42 mouse cellular contexts compared by ENCODE assay signal in the genomic region with DNA sequence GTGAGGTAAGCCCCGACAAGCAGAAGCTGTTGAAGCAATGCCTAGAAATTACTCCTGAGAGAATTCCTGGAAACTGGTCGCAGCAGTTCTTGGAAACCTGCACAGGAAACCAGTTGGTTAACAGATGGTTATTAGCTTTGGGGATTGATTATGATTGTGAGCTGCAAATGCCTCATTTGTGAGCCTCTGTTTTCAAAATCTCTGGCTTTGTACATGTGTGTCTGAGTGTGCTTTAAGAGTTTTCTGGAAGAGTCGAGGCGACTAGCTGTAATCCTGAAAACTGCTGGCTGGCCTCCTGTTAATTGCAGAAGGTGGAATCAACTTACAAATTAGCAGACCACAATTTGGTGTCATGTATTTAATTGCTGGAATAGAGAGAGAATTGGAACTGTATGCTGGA. TPM values are rescaled to one million over a fixed set of nuclear protein-coding genes. Genes with fewer than 3 reads are reported as not detected.
DNase-seq lines count a peak whose midpoint lies in the region; ATAC-seq and TF ChIP-seq lines count a peak whose summit lies in the region.
"Had no signal": no experiment of that assay in that cellular context is flagged by ENCODE, and none has a peak within 500 bp of the region (broad histone marks: within the 10 kb centered on the region; RNA-seq: fewer than 3 reads in every experiment).

No protein-coding gene starts in this region.

- no peak for ATAC-seq in embryonic facial prominence, embryonic 14.5 days (ENCODE audit: low read depth)
- ATAC-seq in forebrain, postnatal 0 days = no peak
- ATAC-seq in megakaryocyte progenitor cell, adult 5-6 weeks (replicated peaks; ENCODE audit: poor library complexity) = no peak
- ATAC-seq: intestine, embryonic 16.5 days; midbrain, embryonic 16.5 days; Patski had no signal

- 41% methylated on average over 4 of the region's 4 CpGs for WGBS in embryonic facial prominence, embryonic 14.5 days
- 61% methylated on average over 4 of the region's 4 CpGs for WGBS in embryonic facial prominence, embryonic 10.5 days
- 40% methylated on average over 4 of the region's 4 CpGs for WGBS in forebrain, postnatal 0 days

- H3K4me2 ChIP-seq in embryonic facial prominence, embryonic 14.5 days (ENCODE audit: low read depth, low read length) = no peak overlapping the region
- H3K4me2 ChIP-seq in forebrain, postnatal 0 days (ENCODE audit: low read depth) = no peak overlapping the region
- H3K4me2 ChIP-seq: embryonic facial prominence, embryonic 15.5 days; heart, embryonic 12.5 days; hindbrain, embryonic 13.5 days; limb, embryonic 13.5 days; liver, embryonic 11.5 days; lung, embryonic 15.5 days; midbrain, embryonic 11.5 days had no signal

- no peaks in the 10 kb centered on the region for H3K27me3 ChIP-seq in embryonic facial prominence, embryonic 14.5 days (replicated peaks; ENCODE audit: control insufficient read depth, insufficient read depth, low read length)
- H3K27me3 ChIP-seq in embryonic facial prominence, embryonic 10.5 days (replicated peaks; ENCODE audit: low read depth, poor library complexity, severe bottlenecking) = no peaks in the 10 kb centered on the region
- H3K27me3 ChIP-seq in forebrain, postnatal 0 days (ENCODE audit: insufficient read depth, low read length) = no peaks in the 10 kb centered on the region
- H3K27me3 ChIP-seq: embryonic facial prominence, embryonic 15.5 days; heart, embryonic 12.5 days; hindbrain, embryonic 13.5 days; limb, embryonic 13.5 days; lung, embryonic 15.5 days had no signal

- H3K9me3 ChIP-seq in embryonic facial prominence, embryonic 14.5 days (ENCODE audit: control insufficient read depth, low read length) = no peaks in the 10 kb centered on the region
- no peaks in the 10 kb centered on the region for H3K9me3 ChIP-seq in embryonic facial prominence, embryonic 10.5 days
- no peaks in the 10 kb centered on the region for H3K9me3 ChIP-seq in forebrain, postnatal 0 days (ENCODE audit: low read length)
- H3K9me3 ChIP-seq: embryonic facial prominence, embryonic 15.5 days; heart, embryonic 12.5 days; hindbrain, embryonic 13.5 days; limb, embryonic 13.5 days; lung, embryonic 15.5 days had no signal

- peak; percentile 9 for DNase-seq in embryonic facial prominence, embryonic 14.5 days (ENCODE audit: low spot score)
- DNase-seq in embryonic facial prominence, embryonic 10.5 days (ENCODE audit: low spot score) = no peak
- DNase-seq in brain, adult 2 months (ENCODE audit: low read depth, low spot score) = peak; percentile 3
- DNase-seq in forebrain, postnatal 0 days = peak; percentile 26
- DNase-seq in layer of hippocampus, postnatal 14 days (ENCODE audit: low spot score in 2 of 2) = peak; percentile 24 to 76
- DNase-seq in frontal cortex, postnatal 36 days (ENCODE audit: low spot score in 2 of 2) = no peak
- DNase-seq: adrenal gland, postnatal 14 days; cerebellum, adult 2 months; heart, adult 2 months; heart, postnatal 4 days; kidney, adult 9 months; kidney, postnatal 10 days; right cerebral cortex, adult 18-20 months; right cerebral cortex, postnatal 4 days; thymus, adult 18-20 months; thymus, postnatal 25 days had no signal

- no peaks in the 10 kb centered on the region for H3K4me1 ChIP-seq in embryonic facial prominence, embryonic 14.5 days (ENCODE audit: control insufficient read depth, insufficient read depth, low read length)
- H3K4me1 ChIP-seq in embryonic facial prominence, embryonic 10.5 days = no peaks in the 10 kb centered on the region
- H3K4me1 ChIP-seq in forebrain, postnatal 0 days (ENCODE audit: insufficient read depth) = no peaks in the 10 kb centered on the region
- H3K4me1 ChIP-seq: embryonic facial prominence, embryonic 15.5 days; heart, embryonic 12.5 days; hindbrain, embryonic 13.5 days; limb, embryonic 13.5 days; lung, embryonic 15.5 days had no signal

- no peak for TF ChIP-seq CTCF in forebrain, postnatal 0 days (IDR thresholded peaks at IDR 0.05; ENCODE audit: low read depth)

- no peak overlapping the region for H3K9ac ChIP-seq in embryonic facial prominence, embryonic 14.5 days (ENCODE audit: low read depth, low read length)
- no peak overlapping the region for H3K9ac ChIP-seq in forebrain, postnatal 0 days
- H3K9ac ChIP-seq: embryonic facial prominence, embryonic 15.5 days; heart, embryonic 12.5 days; hindbrain, embryonic 13.5 days; limb, embryonic 13.5 days; lung, embryonic 15.5 days had no signal

- H3K4me3 ChIP-seq in embryonic facial prominence, embryonic 14.5 days (ENCODE audit: low read depth, low read length) = no peak overlapping the region
- no peak overlapping the region for H3K4me3 ChIP-seq in embryonic facial prominence, embryonic 10.5 days
- H3K4me3 ChIP-seq in forebrain, postnatal 0 days (ENCODE audit: low read depth, low read length) = no peak overlapping the region
- H3K4me3 ChIP-seq: embryonic facial prominence, embryonic 15.5 days; heart, adult 2 months; heart, embryonic 12.5 days; hindbrain, embryonic 13.5 days; limb, embryonic 13.5 days; lung, embryonic 15.5 days had no signal

- H3K27ac ChIP-seq in embryonic facial prominence, embryonic 14.5 days (replicated peaks; ENCODE audit: low read depth, low read length) = no peak overlapping the region
- no peak overlapping the region for H3K27ac ChIP-seq in embryonic facial prominence, embryonic 10.5 days (replicated peaks)
- no peak overlapping the region for H3K27ac ChIP-seq in forebrain, postnatal 0 days (ENCODE audit: low read depth, low read length)
- H3K27ac ChIP-seq: embryonic facial prominence, embryonic 15.5 days; heart, adult 2 months; hindbrain, embryonic 13.5 days; limb, embryonic 13.5 days; lung, embryonic 15.5 days; stomach, postnatal 0 days had no signal

- H3K36me3 ChIP-seq in embryonic facial prominence, embryonic 14.5 days (ENCODE audit: control insufficient read depth, insufficient read depth, low read length) = no peaks in the 10 kb centered on the region
- no peaks in the 10 kb centered on the region for H3K36me3 ChIP-seq in embryonic facial prominence, embryonic 10.5 days (replicated peaks)
- H3K36me3 ChIP-seq in forebrain, postnatal 0 days (ENCODE audit: insufficient read depth) = no peaks in the 10 kb centered on the region
- H3K36me3 ChIP-seq: embryonic facial prominence, embryonic 15.5 days; G1E; heart, embryonic 12.5 days; hindbrain, embryonic 13.5 days; limb, embryonic 13.5 days; lung, embryonic 15.5 days had no signal

RNA-seq across cellular contexts. Expression of a gene that starts 3.5 kb away (rescaled TPM):
- polyA plus RNA-seq in embryonic facial prominence, embryonic 14.5 days (2014; fragmentation: Nextera tagmentation; extraction: Ambion mirVana) = 0.51 TPM in 1 of 2 replicates, not detected in the other
- polyA plus RNA-seq in embryonic facial prominence, embryonic 10.5 days (2016; fragmentation: Nextera tagmentation; extraction: Ambion mirVana) = not detected in 2 replicates
- not detected in 2 replicates for total RNA-seq in forebrain, postnatal 0 days (2014; rRNA removed)
- polyA plus RNA-seq in forebrain, postnatal 0 days (2015; fragmentation: Nextera tagmentation; extraction: Ambion mirVana) = not detected in 2 replicates
- total RNA-seq in layer of hippocampus, postnatal 14 days (2021) = not detected
- not detected in 2 replicates for total RNA-seq in megakaryocyte progenitor cell, adult 5-6 weeks (2015)
- total RNA-seq in megakaryocyte progenitor cell, adult 5-6 weeks (2017) = not detected in 2 replicates
- total RNA-seq: adrenal gland, postnatal 14 days; common myeloid progenitor, adult 5-6 weeks; G1E; gastrocnemius, adult 8-10 months; gastrocnemius, postnatal 4 days; heart, adult 2 months; heart, postnatal 4 days; layer of hippocampus, adult 18-20 months; left cerebral cortex, adult 8-10 months; left cerebral cortex, postnatal 36 days; megakaryocyte, adult 5-6 weeks; neutrophil, adult 5-6 weeks had no signal
- polyA plus RNA-seq: cerebellum, adult 2 months; frontal cortex, adult 2 months; G1E; heart, adult 2 months; heart, embryonic 12.5 days; heart, postnatal 0 days; hindbrain, embryonic 13.5 days; intestine, embryonic 16.5 days; limb, embryonic 13.5 days; liver, embryonic 11.5 days; liver, embryonic 16.5 days; lung, embryonic 15.5 days; midbrain, embryonic 11.5 days; neural tube, embryonic 11.5 days; Patski; spleen, adult 2 months; stomach, postnatal 0 days had no signal

RNA-seq across cellular contexts. Expression of a gene that starts 10.7 kb away (rescaled TPM):
- 1.8 TPM in 1 of 2 replicates, not detected in the other for polyA plus RNA-seq in embryonic facial prominence, embryonic 14.5 days (2014; fragmentation: Nextera tagmentation; extraction: Ambion mirVana)
- polyA plus RNA-seq in embryonic facial prominence, embryonic 10.5 days (2016; fragmentation: Nextera tagmentation; extraction: Ambion mirVana) = not detected in 2 replicates
- not detected in 2 replicates for total RNA-seq in forebrain, postnatal 0 days (2014; rRNA removed)
- not detected in 2 replicates for polyA plus RNA-seq in forebrain, postnatal 0 days (2015; fragmentation: Nextera tagmentation; extraction: Ambion mirVana)
- total RNA-seq in layer of hippocampus, postnatal 14 days (2021) = not detected
- total RNA-seq in megakaryocyte progenitor cell, adult 5-6 weeks (2015) = not detected in 2 replicates
- not detected in 2 replicates for total RNA-seq in megakaryocyte progenitor cell, adult 5-6 weeks (2017)
- total RNA-seq: adrenal gland, postnatal 14 days; common myeloid progenitor, adult 5-6 weeks; G1E; gastrocnemius, adult 8-10 months; gastrocnemius, postnatal 4 days; heart, adult 2 months; heart, postnatal 4 days; layer of hippocampus, adult 18-20 months; left cerebral cortex, adult 8-10 months; left cerebral cortex, postnatal 36 days; megakaryocyte, adult 5-6 weeks; neutrophil, adult 5-6 weeks had no signal
- polyA plus RNA-seq: cerebellum, adult 2 months; frontal cortex, adult 2 months; G1E; heart, adult 2 months; heart, embryonic 12.5 days; heart, postnatal 0 days; hindbrain, embryonic 13.5 days; intestine, embryonic 16.5 days; limb, embryonic 13.5 days; liver, embryonic 11.5 days; lung, embryonic 15.5 days; midbrain, embryonic 11.5 days; midbrain, embryonic 16.5 days; neural tube, embryonic 11.5 days; Patski; spleen, adult 2 months had no signal

RNA-seq across cellular contexts. Expression of a gene that starts 19.3 kb away (rescaled TPM):
- polyA plus RNA-seq in embryonic facial prominence, embryonic 14.5 days (2014; fragmentation: Nextera tagmentation; extraction: Ambion mirVana) = not detected in 2 replicates
- not detected in 2 replicates for polyA plus RNA-seq in embryonic facial prominence, embryonic 10.5 days (2016; fragmentation: Nextera tagmentation; extraction: Ambion mirVana)
- total RNA-seq in forebrain, postnatal 0 days (2014; rRNA removed) = not detected in 2 replicates
- not detected in 2 replicates for polyA plus RNA-seq in forebrain, postnatal 0 days (2015; fragmentation: Nextera tagmentation; extraction: Ambion mirVana)
- total RNA-seq in layer of hippocampus, postnatal 14 days (2021) = not detected
- not detected in 2 replicates for total RNA-seq in megakaryocyte progenitor cell, adult 5-6 weeks (2015)
- not detected in 2 replicates for total RNA-seq in megakaryocyte progenitor cell, adult 5-6 weeks (2017)
- total RNA-seq: adrenal gland, postnatal 14 days; common myeloid progenitor, adult 5-6 weeks; gastrocnemius, adult 8-10 months; gastrocnemius, postnatal 4 days; heart, adult 2 months; heart, postnatal 4 days; layer of hippocampus, adult 18-20 months; left cerebral cortex, adult 8-10 months; left cerebral cortex, postnatal 36 days; megakaryocyte, adult 5-6 weeks; neutrophil, adult 5-6 weeks had no signal
- polyA plus RNA-seq: cerebellum, adult 2 months; frontal cortex, adult 2 months; G1E; heart, adult 2 months; heart, embryonic 12.5 days; heart, postnatal 0 days; hindbrain, embryonic 13.5 days; intestine, embryonic 16.5 days; limb, embryonic 13.5 days; liver, embryonic 11.5 days; liver, embryonic 16.5 days; lung, embryonic 15.5 days; midbrain, embryonic 11.5 days; midbrain, embryonic 16.5 days; neural tube, embryonic 11.5 days; Patski; spleen, adult 2 months; stomach, postnatal 0 days had no signal

RNA-seq across cellular contexts. Expression of a gene that starts 26.1 kb away (rescaled TPM):
- not detected in 2 replicates for polyA plus RNA-seq in embryonic facial prominence, embryonic 14.5 days (2014; fragmentation: Nextera tagmentation; extraction: Ambion mirVana)
- polyA plus RNA-seq in embryonic facial prominence, embryonic 10.5 days (2016; fragmentation: Nextera tagmentation; extraction: Ambion mirVana) = not detected in 2 replicates
- total RNA-seq in forebrain, postnatal 0 days (2014; rRNA removed) = not detected in 2 replicates
- not detected in 2 replicates for polyA plus RNA-seq in forebrain, postnatal 0 days (2015; fragmentation: Nextera tagmentation; extraction: Ambion mirVana)
- not detected for total RNA-seq in layer of hippocampus, postnatal 14 days (2021)
- total RNA-seq in megakaryocyte progenitor cell, adult 5-6 weeks (2015) = not detected in 2 replicates
- not detected in 2 replicates for total RNA-seq in megakaryocyte progenitor cell, adult 5-6 weeks (2017)
- total RNA-seq: adrenal gland, postnatal 14 days; common myeloid progenitor, adult 5-6 weeks; G1E; gastrocnemius, adult 8-10 months; gastrocnemius, postnatal 4 days; heart, adult 2 months; heart, postnatal 4 days; layer of hippocampus, adult 18-20 months; left cerebral cortex, adult 8-10 months; left cerebral cortex, postnatal 36 days; megakaryocyte, adult 5-6 weeks; neutrophil, adult 5-6 weeks had no signal
- polyA plus RNA-seq: cerebellum, adult 2 months; frontal cortex, adult 2 months; G1E; heart, adult 2 months; heart, embryonic 12.5 days; heart, postnatal 0 days; hindbrain, embryonic 13.5 days; intestine, embryonic 16.5 days; limb, embryonic 13.5 days; liver, embryonic 11.5 days; liver, embryonic 16.5 days; lung, embryonic 15.5 days; midbrain, embryonic 11.5 days; midbrain, embryonic 16.5 days; neural tube, embryonic 11.5 days; Patski; spleen, adult 2 months; stomach, postnatal 0 days had no signal

RNA-seq across cellular contexts. Expression of a gene that starts 29.8 kb away (rescaled TPM):
- not detected in 2 replicates for polyA plus RNA-seq in embryonic facial prominence, embryonic 14.5 days (2014; fragmentation: Nextera tagmentation; extraction: Ambion mirVana)
- polyA plus RNA-seq in embryonic facial prominence, embryonic 10.5 days (2016; fragmentation: Nextera tagmentation; extraction: Ambion mirVana) = not detected in 2 replicates
- total RNA-seq in forebrain, postnatal 0 days (2014; rRNA removed) = not detected in 2 replicates
- not detected in 2 replicates for polyA plus RNA-seq in forebrain, postnatal 0 days (2015; fragmentation: Nextera tagmentation; extraction: Ambion mirVana)
- total RNA-seq in layer of hippocampus, postnatal 14 days (2021) = not detected
- not detected in 2 replicates for total RNA-seq in megakaryocyte progenitor cell, adult 5-6 weeks (2015)
- total RNA-seq in megakaryocyte progenitor cell, adult 5-6 weeks (2017) = not detected in 2 replicates
- total RNA-seq: adrenal gland, postnatal 14 days; common myeloid progenitor, adult 5-6 weeks; G1E; gastrocnemius, adult 8-10 months; gastrocnemius, postnatal 4 days; heart, adult 2 months; heart, postnatal 4 days; layer of hippocampus, adult 18-20 months; left cerebral cortex, adult 8-10 months; left cerebral cortex, postnatal 36 days; megakaryocyte, adult 5-6 weeks; neutrophil, adult 5-6 weeks had no signal
- polyA plus RNA-seq: cerebellum, adult 2 months; frontal cortex, adult 2 months; G1E; heart, adult 2 months; heart, embryonic 12.5 days; heart, postnatal 0 days; hindbrain, embryonic 13.5 days; intestine, embryonic 16.5 days; limb, embryonic 13.5 days; liver, embryonic 11.5 days; liver, embryonic 16.5 days; lung, embryonic 15.5 days; midbrain, embryonic 11.5 days; midbrain, embryonic 16.5 days; neural tube, embryonic 11.5 days; Patski; spleen, adult 2 months; stomach, postnatal 0 days had no signal

Comparison
In these comparisons a context has a peak if more than half of its experiments do, and no peak if none do; other contexts are left out.
1. DNase-seq: peak in embryonic facial prominence, embryonic 14.5 days (single experiment), brain, adult 2 months (single experiment), forebrain, postnatal 0 days (single experiment) and layer of hippocampus, postnatal 14 days (2 of 2); none in embryonic facial prominence, embryonic 10.5 days (single experiment) and frontal cortex, postnatal 36 days (0 of 2).